Mouse (Mus musculus) myocyte (in vitro differentiated cells): ENCODE measurements around the gene Armt1. TPM values are rescaled to one million over a fixed set of nuclear protein-coding genes. Genes with fewer than 3 reads are reported as not detected.

ENCODE experiments used
- H3K27me3 ChIP-seq: one replicate; pipeline ENCODE4 v1.6.1; 2011; ENCODE audit not compliant: control insufficient read depth, insufficient read depth, insufficient read length
- H3K36me3 ChIP-seq: one replicate; pipeline ENCODE4 v1.6.1; 2011; ENCODE audit not compliant: control insufficient read depth, insufficient read depth
- H3K4me2 ChIP-seq: one replicate; pipeline ENCODE4 v1.6.1; 2011; ENCODE audit warnings: low read depth, control low read depth
- H3K4me3 ChIP-seq: one replicate; pipeline ENCODE4 v1.5.1; 2011; ENCODE audit warnings: mild to moderate bottlenecking, control low read depth, moderate library complexity
- H3K79me2 ChIP-seq: one replicate; pipeline ENCODE4 v1.6.1; 2011; ENCODE audit not compliant: control insufficient read depth, insufficient read depth
- H3ac ChIP-seq: one replicate; pipeline ENCODE4 v1.6.1; 2011; ENCODE audit not compliant: control insufficient read depth, insufficient read length
- CEBPB ChIP-seq: IDR thresholded peaks from 2 replicates; pipeline ENCODE4 v1.6.1; 2011; ENCODE audit warnings: mild to moderate bottlenecking, moderate library complexity; ENCODE audit not compliant: poor library complexity, insufficient read depth, severe bottlenecking
- E2F4 ChIP-seq: IDR thresholded peaks from one replicate; pipeline ENCODE4 v1.6.1; 2011; ENCODE audit warnings: mild to moderate bottlenecking, control low read depth, moderate library complexity; ENCODE audit not compliant: insufficient read depth
- MAX ChIP-seq: IDR thresholded peaks from one replicate; pipeline ENCODE4 v1.6.1; 2011; ENCODE audit warnings: low read depth, mild to moderate bottlenecking, control low read depth
- MYOD1 ChIP-seq, 3 experiments: IDR thresholded peaks; one replicate each; pipeline ENCODE4 v1.6.1; 2011; ENCODE audit warnings: control low read depth in 2 of 3, low read depth in 2 of 3, mild to moderate bottlenecking in 2 of 3, moderate library complexity in 1 of 3; ENCODE audit not compliant: insufficient read length in 2 of 3, control insufficient read depth in 1 of 3
- MYOG ChIP-seq, 3 experiments: IDR thresholded peaks; one replicate each; pipeline ENCODE4 v1.6.1; 2011; ENCODE audit warnings: control low read depth in 2 of 3, low read depth in 2 of 3, mild to moderate bottlenecking in 2 of 3; ENCODE audit not compliant: insufficient read length in 2 of 3, control insufficient read depth in 1 of 3, insufficient read depth in 1 of 3
- POLR2A ChIP-seq: IDR thresholded peaks from one replicate; pipeline ENCODE4 v1.6.1; 2011; ENCODE audit warnings: low read depth, mild to moderate bottlenecking, control low read depth, moderate library complexity; ENCODE audit not compliant: insufficient read length
- POLR2AphosphoS2 ChIP-seq: IDR thresholded peaks from one replicate; pipeline ENCODE4 v1.6.1; 2011; ENCODE audit warnings: low read depth, control low read depth; ENCODE audit not compliant: insufficient read length
- REST ChIP-seq: IDR thresholded peaks from one replicate; pipeline ENCODE4 v1.6.1; 2011; ENCODE audit warnings: mild to moderate bottlenecking, control low read depth, moderate library complexity; ENCODE audit not compliant: insufficient read depth, insufficient read length
- SRF ChIP-seq: IDR thresholded peaks from one replicate; pipeline ENCODE4 v1.6.1; 2011; ENCODE audit warnings: low read depth; ENCODE audit not compliant: control insufficient read depth, insufficient read length
- TCF12 ChIP-seq: IDR thresholded peaks from one replicate; pipeline ENCODE4 v1.6.1; 2011; ENCODE audit warnings: mild to moderate bottlenecking, control low read depth; ENCODE audit not compliant: poor library complexity, insufficient read depth, severe bottlenecking
- TCF3 ChIP-seq: IDR thresholded peaks from one replicate; pipeline ENCODE4 v1.6.1; 2011; ENCODE audit warnings: low read depth, control low read depth; ENCODE audit not compliant: insufficient read length
- USF1 ChIP-seq: IDR thresholded peaks from one replicate; pipeline ENCODE4 v1.6.1; 2011; ENCODE audit warnings: low read depth, mild to moderate bottlenecking, control low read depth, moderate library complexity
- polyA plus RNA-seq: library from polyadenylated mRNA; unstranded; fragments of >200 nt; fragmentation: generic; extraction: Trizol; gene quantifications from one replicate; pipeline ENCODE4 v1.2.1, GENCODE M21; 2012; ENCODE audit warnings: missing spikeins

Gene Armt1
- polyA plus RNA-seq, 1 experiment, result 16.0 TPM

DNA sequence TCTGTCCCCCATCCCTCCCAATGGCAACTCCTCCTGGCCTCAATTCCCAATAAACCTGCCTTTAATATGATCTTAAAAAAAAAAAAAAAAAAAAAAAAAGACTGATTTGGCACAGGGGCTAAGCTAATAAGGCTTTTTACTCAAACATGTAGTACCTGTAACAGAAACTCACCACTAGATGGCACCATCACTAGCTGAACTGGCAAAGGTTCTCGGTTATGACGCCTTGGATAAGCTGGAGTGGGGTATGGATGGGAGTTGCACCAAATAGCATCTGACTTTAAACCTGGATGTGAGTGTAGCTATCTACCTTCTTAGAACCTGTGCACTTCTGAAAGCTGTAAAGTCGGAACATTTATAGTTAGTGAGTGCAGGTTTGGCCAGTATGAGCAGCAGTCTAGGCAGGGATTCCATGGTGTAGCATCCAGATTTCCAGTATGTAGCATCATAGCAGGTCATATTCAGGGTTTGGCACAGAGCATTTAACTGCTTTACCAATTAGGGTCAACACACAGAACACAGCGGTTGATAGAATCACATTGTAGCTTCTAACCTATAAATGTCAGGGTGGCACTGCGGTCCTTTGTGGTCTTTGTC is 27.3 kb upstream of the Armt1 start:
- H3K27me3 ChIP-seq, result no peaks in the 10 kb centered on the region
- no peak for TF ChIP-seq POLR2A
- H3K36me3 ChIP-seq, result peaks cover 21% of the 10 kb centered on the region
- H3K4me2 ChIP-seq, result no peak overlapping the region
- no peak overlapping the region for H3ac ChIP-seq
- H3K79me2 ChIP-seq, result peaks cover 5% of the 10 kb centered on the region
- H3K4me3 ChIP-seq, result no peak overlapping the region

DNA sequence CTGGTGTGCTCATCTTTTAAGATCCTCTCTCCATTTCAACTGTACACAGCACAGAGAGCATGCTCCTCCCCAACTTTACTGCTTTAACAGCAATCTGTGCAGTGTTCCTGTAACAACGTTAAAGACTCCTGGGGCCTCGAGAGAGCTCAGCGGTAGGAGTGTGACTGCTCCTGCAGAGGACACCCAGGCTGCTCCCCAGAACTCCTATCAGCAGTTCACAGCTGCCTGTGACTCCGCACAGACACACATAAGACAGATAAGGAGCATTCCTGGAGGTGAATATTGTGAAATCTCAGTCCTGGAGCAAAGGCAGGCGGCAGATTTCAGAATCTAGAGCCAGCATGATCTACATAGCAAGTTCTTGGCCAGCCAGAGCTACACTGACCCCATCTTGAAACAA is 26.8 kb upstream of the Armt1 start:
- Histone ChIP-seq H3K27me3 (no peaks in the 10 kb centered on the region), H3K4me3 (no peak overlapping the region), H3K4me2 (no peak overlapping the region), H3ac (no peak overlapping the region), H3K79me2 (no peaks in the 10 kb centered on the region), H3K36me3 (peaks cover 23% of the 10 kb centered on the region)
- TF ChIP-seq TCF12 (no peak), MYOD1 (IDR thresholded peaks at IDR 0.05; ENCODE audit: control insufficient read depth in 1 of 3, insufficient read length in 2 of 3, low read depth in 2 of 3) (no peak), REST (no peak), MYOG (IDR thresholded peaks at IDR 0.05; ENCODE audit: control insufficient read depth in 1 of 3, insufficient read depth in 1 of 3, insufficient read length in 2 of 3, low read depth in 2 of 3) (no peak), POLR2AphosphoS2 (no peak), POLR2A (no peak), MAX (no peak), CEBPB (no peak), TCF3 (no peak), E2F4 (no peak), USF1 (no peak), SRF (no peak)

DNA sequence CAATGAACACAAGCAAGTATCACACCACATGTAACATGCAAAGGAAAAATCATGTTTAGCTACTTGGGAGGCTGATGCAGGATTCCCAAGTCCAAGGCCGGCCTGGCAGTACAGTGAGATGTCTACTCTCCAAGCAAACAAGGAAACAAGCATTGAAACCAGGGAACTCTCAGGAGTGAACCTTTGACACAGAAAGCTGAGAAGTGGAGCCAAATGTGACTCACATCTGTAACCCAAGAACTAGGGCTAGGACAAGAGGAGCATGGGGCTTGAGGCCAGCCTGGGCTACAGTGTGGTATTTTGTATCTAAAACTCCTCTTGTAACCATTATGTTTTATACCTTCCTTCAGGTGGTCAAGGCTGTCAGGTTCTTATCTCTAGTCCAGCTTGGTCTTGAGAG is 25.1 kb upstream of the Armt1 start:
- Histone ChIP-seq H3K79me2 (no peaks in the 10 kb centered on the region), H3K4me2 (no peak overlapping the region), H3K36me3 (peaks cover 23% of the 10 kb centered on the region), H3K4me3 (no peak overlapping the region), H3ac (no peak overlapping the region), H3K27me3 (no peaks in the 10 kb centered on the region)
- no peak for TF ChIP-seq TCF3
- TF ChIP-seq POLR2A, result no peak
- TF ChIP-seq TCF12, result no peak
- no peak for TF ChIP-seq E2F4
- TF ChIP-seq REST, result no peak
- TF ChIP-seq MYOG (IDR thresholded peaks at IDR 0.05; ENCODE audit: control insufficient read depth in 1 of 3, insufficient read depth in 1 of 3, insufficient read length in 2 of 3, low read depth in 2 of 3), result no peak
- TF ChIP-seq MYOD1 (IDR thresholded peaks at IDR 0.05; ENCODE audit: control insufficient read depth in 1 of 3, insufficient read length in 2 of 3, low read depth in 2 of 3), result no peak
- TF ChIP-seq USF1, result no peak
- no peak for TF ChIP-seq SRF
- TF ChIP-seq POLR2AphosphoS2, result no peak
- TF ChIP-seq MAX, result no peak
- TF ChIP-seq CEBPB, result no peak

DNA sequence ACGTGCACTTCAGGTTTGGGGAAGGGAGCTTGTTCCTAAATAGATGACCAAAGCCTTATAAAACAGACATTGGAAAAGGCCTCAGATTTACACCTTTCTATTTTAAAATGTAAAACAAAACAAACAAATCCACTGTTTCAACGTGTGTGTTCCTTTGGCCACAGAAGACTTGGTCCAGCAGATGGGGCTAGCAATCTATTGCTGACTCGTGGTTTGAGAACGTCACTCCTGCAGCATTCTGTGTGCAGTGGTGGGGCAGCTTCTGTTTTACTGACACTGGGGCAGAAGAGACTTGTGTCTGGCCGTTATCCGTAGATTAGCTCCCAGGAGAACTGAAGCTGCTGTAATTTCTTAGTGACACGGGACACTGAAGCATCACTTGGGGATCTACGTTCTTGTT is 7.0 kb upstream of the Armt1 start:
- TF ChIP-seq POLR2A (no peak), E2F4 (no peak), USF1 (no peak), TCF3 (no peak), POLR2AphosphoS2 (no peak), MYOG (IDR thresholded peaks at IDR 0.05; ENCODE audit: control insufficient read depth in 1 of 3, insufficient read depth in 1 of 3, insufficient read length in 2 of 3, low read depth in 2 of 3) (no peak), CEBPB (no peak), SRF (no peak), MYOD1 (IDR thresholded peaks at IDR 0.05; ENCODE audit: control insufficient read depth in 1 of 3, insufficient read length in 2 of 3, low read depth in 2 of 3) (no peak), TCF12 (no peak), REST (no peak), MAX (no peak)
- Histone ChIP-seq H3ac (no peak overlapping the region), H3K36me3 (peaks cover 21% of the 10 kb centered on the region), H3K4me2 (no peak overlapping the region), H3K79me2 (peaks cover 4% of the 10 kb centered on the region), H3K27me3 (no peaks in the 10 kb centered on the region), H3K4me3 (no peak overlapping the region)

DNA sequence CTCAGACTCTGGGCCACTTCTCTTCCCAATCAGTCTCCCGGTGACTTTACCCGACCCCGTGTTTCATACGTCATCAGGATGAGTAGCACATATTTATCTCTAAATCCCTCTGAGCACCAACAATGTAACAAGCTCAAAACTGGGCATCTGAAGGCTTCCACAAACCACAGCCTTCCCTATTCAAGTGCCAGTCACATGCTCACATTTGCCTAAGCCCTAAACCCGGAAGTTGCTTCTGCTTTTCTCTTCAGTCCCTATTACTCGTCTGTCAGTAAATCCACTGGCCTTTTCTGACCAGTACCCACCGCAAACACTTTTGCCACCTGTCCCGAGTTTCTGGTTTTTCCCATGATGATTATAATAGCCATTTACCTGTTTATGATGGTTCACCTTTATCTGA is 1.9 kb upstream of the Armt1 start:
- no peaks in the 10 kb centered on the region for H3K27me3 ChIP-seq
- no peak for TF ChIP-seq MYOG (IDR thresholded peaks at IDR 0.05; ENCODE audit: control insufficient read depth in 1 of 3, insufficient read depth in 1 of 3, insufficient read length in 2 of 3, low read depth in 2 of 3)
- TF ChIP-seq USF1, result peak; percentile 34
- peaks cover 33% of the 10 kb centered on the region for H3K79me2 ChIP-seq
- no peak overlapping the region for H3ac ChIP-seq
- H3K4me3 ChIP-seq, result peak overlapping the region; percentile 97
- peaks cover 19% of the 10 kb centered on the region for H3K36me3 ChIP-seq
- peak overlapping the region; percentile 98 for H3K4me2 ChIP-seq

DNA sequence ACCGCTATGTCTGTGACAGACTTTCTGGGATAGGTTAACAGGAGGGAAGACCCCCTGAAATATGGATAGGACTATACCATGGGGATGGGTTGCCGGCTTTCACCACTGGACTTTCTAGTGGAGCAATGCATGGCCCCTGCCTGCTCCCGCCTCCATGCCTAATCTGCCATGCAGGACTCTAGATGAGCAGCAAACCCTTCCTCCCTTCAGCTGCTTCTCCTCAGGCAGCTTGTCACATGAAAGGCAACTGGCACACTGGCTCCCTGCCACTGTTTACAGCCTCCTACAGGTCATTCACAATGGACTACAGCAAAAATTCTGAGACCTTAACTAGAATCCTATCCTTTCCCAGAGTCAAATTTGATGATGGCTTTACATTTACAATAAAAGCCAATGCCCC is 1.4 kb upstream of the Armt1 start:
- H3K36me3 ChIP-seq, result peaks cover 15% of the 10 kb centered on the region
- TF ChIP-seq TCF12 (peak; percentile 7), MYOG (IDR thresholded peaks at IDR 0.05; ENCODE audit: control insufficient read depth in 1 of 3, insufficient read depth in 1 of 3, insufficient read length in 2 of 3, low read depth in 2 of 3) (peak; percentile 12 to 85 (median 15)), POLR2AphosphoS2 (no peak), MYOD1 (IDR thresholded peaks at IDR 0.05; ENCODE audit: control insufficient read depth in 1 of 3, insufficient read length in 2 of 3, low read depth in 2 of 3) (peak in 2 of 3 experiments; percentile 76 to 79)

More for the DNA sequence above, 1.4 kb upstream of the Armt1 start:
- peaks cover 33% of the 10 kb centered on the region for H3K79me2 ChIP-seq
- no peaks in the 10 kb centered on the region for H3K27me3 ChIP-seq
- peak overlapping the region; percentile 97 for H3K4me3 ChIP-seq
- peak overlapping the region; percentile 98 for H3K4me2 ChIP-seq
- no peak overlapping the region for H3ac ChIP-seq
